Mouse (Mus musculus): ENCODE results near the gene Aaed1.
A peak's percentile ranks its signal among the peaks of the same experiment; 100 is the strongest.

Aaed1 gene

GRCm38 (mm10) chr13:64253697-64254096 is 58.8 kb downstream of the Aaed1 start:
- Histone ChIP-seq H3K27me3 (ENCODE audit: insufficient read depth, low read length) (no peaks in the 10 kb centered on the region), H3K36me3 (ENCODE audit: insufficient read depth, low read length) (no peaks in the 10 kb centered on the region), H3K4me1 (replicated peaks; ENCODE audit: low read depth, low read length) (peaks cover 70% of the 10 kb centered on the region), H3K9me3 (ENCODE audit: low read length) (no peaks in the 10 kb centered on the region), H3K4me3 (replicated peaks; ENCODE audit: low read length) (no peak overlapping the region)
- TF ChIP-seq NANOG (IDR thresholded peaks at IDR 0.05; ENCODE audit: borderline replicate concordance, low read length) (no peak), POU5F1 (IDR thresholded peaks at IDR 0.05; ENCODE audit: borderline replicate concordance, low read length) (no peak), CTCF (conservative IDR thresholded peaks at IDR 0.05; ENCODE audit: low read length) (no peak)

GRCm38 (mm10) chr13:64252147-64252546 is 60.4 kb downstream of the Aaed1 start:
- Histone ChIP-seq H3K27me3 (ENCODE audit: insufficient read depth, low read length) (0 out of 2 replicates have a peak, but pooled peaks cover 3% of the 10 kb centered on the region), H3K9me3 (ENCODE audit: low read length) (no peaks in the 10 kb centered on the region), H3K4me1 (replicated peaks; ENCODE audit: low read depth, low read length) (peaks cover 66% of the 10 kb centered on the region), H3K36me3 (ENCODE audit: insufficient read depth, low read length) (no peaks in the 10 kb centered on the region), H3K4me3 (replicated peaks; ENCODE audit: low read length) (no peak overlapping the region)
- TF ChIP-seq NANOG (IDR thresholded peaks at IDR 0.05; ENCODE audit: borderline replicate concordance, low read length) (no peak), CTCF (conservative IDR thresholded peaks at IDR 0.05; ENCODE audit: low read length) (no peak), POU5F1 (IDR thresholded peaks at IDR 0.05; ENCODE audit: borderline replicate concordance, low read length) (no peak)

GRCm38 (mm10) chr13:64250363-64250762 is 62.1 kb downstream of the Aaed1 start:
- Histone ChIP-seq H3K9me3 (ENCODE audit: low read length) (no peaks in the 10 kb centered on the region), H3K27me3 (ENCODE audit: insufficient read depth, low read length) (0 out of 2 replicates have a peak, but pooled peaks cover 3% of the 10 kb centered on the region), H3K4me1 (replicated peaks; ENCODE audit: low read depth, low read length) (peaks cover 62% of the 10 kb centered on the region), H3K36me3 (ENCODE audit: insufficient read depth, low read length) (no peaks in the 10 kb centered on the region), H3K4me3 (replicated peaks; ENCODE audit: low read length) (no peak overlapping the region)
- peak; percentile 45 for TF ChIP-seq CTCF (conservative IDR thresholded peaks at IDR 0.05; ENCODE audit: low read length)
- no peak for TF ChIP-seq NANOG (IDR thresholded peaks at IDR 0.05; ENCODE audit: borderline replicate concordance, low read length)

DNA sequence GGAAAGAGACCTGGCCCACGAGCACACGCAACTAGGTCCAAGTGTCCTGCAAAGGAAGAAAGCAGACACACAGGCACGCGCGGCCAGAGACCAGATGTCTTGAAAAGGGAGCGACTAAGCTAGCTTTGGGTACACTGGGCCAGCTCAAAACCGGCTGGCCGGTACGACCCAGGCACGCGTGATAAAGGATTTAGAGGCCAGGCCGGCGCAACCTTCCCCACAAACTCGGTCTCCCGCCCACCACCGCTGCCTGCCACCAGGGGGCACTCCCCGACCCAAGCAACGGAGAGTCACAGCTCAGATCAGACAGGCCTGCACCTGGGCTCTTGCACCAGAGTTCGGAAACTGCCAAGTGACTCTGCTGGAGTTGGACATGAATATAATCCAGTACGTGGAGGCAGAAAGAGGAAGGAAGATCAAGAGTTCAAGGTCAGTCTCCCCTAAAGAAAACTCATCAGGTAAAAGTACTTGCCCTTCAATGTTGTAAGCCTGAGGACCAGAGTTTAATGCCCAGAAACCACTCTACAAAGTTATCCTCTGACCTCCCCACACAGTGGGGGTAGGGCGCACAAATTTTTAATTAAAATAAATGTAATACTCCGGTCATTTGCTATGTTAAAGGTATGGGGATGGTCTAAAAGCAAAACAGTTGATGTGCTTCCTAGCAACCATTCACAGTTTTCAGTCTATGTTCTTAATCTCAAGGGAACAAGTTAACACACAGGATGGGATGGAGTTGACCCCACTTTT is 63.6 kb downstream of the Aaed1 start:
- TF ChIP-seq CTCF (conservative IDR thresholded peaks at IDR 0.05; ENCODE audit: low read length) = peak; percentile 67
- no peak for TF ChIP-seq POU5F1 (IDR thresholded peaks at IDR 0.05; ENCODE audit: borderline replicate concordance, low read length)
- H3K36me3 ChIP-seq (ENCODE audit: insufficient read depth, low read length) = no peaks in the 10 kb centered on the region
- H3K27me3 ChIP-seq (ENCODE audit: insufficient read depth, low read length) = 0 out of 2 replicates have a peak, but pooled peaks cover 3% of the 10 kb centered on the region
- H3K9me3 ChIP-seq (ENCODE audit: low read length) = no peaks in the 10 kb centered on the region
- H3K4me3 ChIP-seq (replicated peaks; ENCODE audit: low read length) = peak overlapping the region; percentile 78
- peaks cover 56% of the 10 kb centered on the region for H3K4me1 ChIP-seq (replicated peaks; ENCODE audit: low read depth, low read length)

DNA sequence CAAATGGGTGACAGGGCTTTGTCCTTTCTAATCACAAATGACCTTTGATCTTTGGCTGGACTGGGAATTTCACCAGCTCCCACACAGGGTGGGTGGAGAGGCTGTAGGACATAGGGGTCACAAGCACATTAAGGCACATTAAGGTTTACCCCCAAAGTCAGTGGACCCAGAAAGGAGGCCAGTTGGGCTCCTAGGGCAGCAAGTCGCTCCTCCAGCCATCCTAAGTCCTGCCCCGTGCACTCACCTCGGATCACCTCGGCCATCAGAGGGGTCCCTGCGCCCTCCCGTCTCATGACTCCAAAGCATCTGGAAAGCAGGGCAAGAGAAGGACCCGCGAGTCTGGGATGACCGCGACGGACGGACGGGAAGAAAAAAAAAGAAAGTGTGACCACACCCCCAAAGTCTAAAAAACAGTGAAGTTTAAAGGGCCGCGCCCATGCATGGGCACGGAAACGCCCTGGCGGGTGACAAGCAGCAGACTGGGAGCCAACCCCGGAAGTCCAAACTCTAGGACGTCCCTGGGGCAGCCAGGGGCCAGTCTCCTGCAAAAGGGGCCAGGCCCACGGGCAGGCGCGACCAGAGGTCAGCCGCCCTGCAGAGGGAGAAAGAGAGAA is 64.2 kb downstream of the Aaed1 start:
- H3K36me3 ChIP-seq (ENCODE audit: insufficient read depth, low read length) = no peaks in the 10 kb centered on the region
- no peak for TF ChIP-seq NANOG (IDR thresholded peaks at IDR 0.05; ENCODE audit: borderline replicate concordance, low read length)
- TF ChIP-seq POU5F1 (IDR thresholded peaks at IDR 0.05; ENCODE audit: borderline replicate concordance, low read length) = no peak
- TF ChIP-seq CTCF (conservative IDR thresholded peaks at IDR 0.05; ENCODE audit: low read length) = no peak
- H3K4me3 ChIP-seq (replicated peaks; ENCODE audit: low read length) = peak overlapping the region; percentile 78
- 0 out of 2 replicates have a peak, but pooled peaks cover 3% of the 10 kb centered on the region for H3K27me3 ChIP-seq (ENCODE audit: insufficient read depth, low read length)
- peaks cover 49% of the 10 kb centered on the region for H3K4me1 ChIP-seq (replicated peaks; ENCODE audit: low read depth, low read length)
- no peaks in the 10 kb centered on the region for H3K9me3 ChIP-seq (ENCODE audit: low read length)

DNA sequence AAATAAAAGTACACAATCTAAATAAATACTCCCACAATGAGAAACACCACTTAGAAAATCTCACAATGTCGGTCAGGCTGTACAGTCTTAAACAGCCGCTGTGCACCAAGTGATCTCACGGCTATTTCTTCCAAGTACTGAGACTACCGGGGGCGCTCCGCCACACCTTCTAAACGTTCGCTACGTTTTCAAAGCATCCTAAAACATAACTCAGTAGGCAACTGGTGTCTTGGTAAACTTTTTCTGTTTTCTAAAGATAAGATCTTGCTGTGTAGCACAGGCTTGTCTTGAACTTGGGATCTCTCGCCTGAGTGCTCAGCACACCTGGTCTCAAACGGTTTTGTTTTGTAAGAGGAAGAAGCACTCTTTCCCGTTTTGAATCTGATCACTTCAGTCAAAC is 66.4 kb downstream of the Aaed1 start:
- Histone ChIP-seq H3K27me3 (ENCODE audit: insufficient read depth, low read length) (0 out of 2 replicates have a peak, but pooled peaks cover 3% of the 10 kb centered on the region), H3K4me3 (replicated peaks; ENCODE audit: low read length) (no peak overlapping the region), H3K4me1 (replicated peaks; ENCODE audit: low read depth, low read length) (peaks cover 27% of the 10 kb centered on the region), H3K36me3 (ENCODE audit: insufficient read depth, low read length) (no peaks in the 10 kb centered on the region), H3K9me3 (ENCODE audit: low read length) (no peaks in the 10 kb centered on the region)
- TF ChIP-seq CTCF (conservative IDR thresholded peaks at IDR 0.05; ENCODE audit: low read length) (no peak), NANOG (IDR thresholded peaks at IDR 0.05; ENCODE audit: borderline replicate concordance, low read length) (no peak), POU5F1 (IDR thresholded peaks at IDR 0.05; ENCODE audit: borderline replicate concordance, low read length) (no peak)

GRCm38 (mm10) chr13:64244685-64245261 is 67.7 kb downstream of the Aaed1 start:
- Histone ChIP-seq H3K4me1 (replicated peaks; ENCODE audit: low read depth, low read length) (peaks cover 15% of the 10 kb centered on the region), H3K27me3 (ENCODE audit: insufficient read depth, low read length) (0 out of 2 replicates have a peak, but pooled peaks cover 3% of the 10 kb centered on the region), H3K4me3 (replicated peaks; ENCODE audit: low read length) (no peak overlapping the region), H3K9me3 (ENCODE audit: low read length) (no peaks in the 10 kb centered on the region), H3K36me3 (ENCODE audit: insufficient read depth, low read length) (no peaks in the 10 kb centered on the region)
- TF ChIP-seq POU5F1 (IDR thresholded peaks at IDR 0.05; ENCODE audit: borderline replicate concordance, low read length) (no peak), NANOG (IDR thresholded peaks at IDR 0.05; ENCODE audit: borderline replicate concordance, low read length) (no peak), CTCF (conservative IDR thresholded peaks at IDR 0.05; ENCODE audit: low read length) (no peak)

DNA sequence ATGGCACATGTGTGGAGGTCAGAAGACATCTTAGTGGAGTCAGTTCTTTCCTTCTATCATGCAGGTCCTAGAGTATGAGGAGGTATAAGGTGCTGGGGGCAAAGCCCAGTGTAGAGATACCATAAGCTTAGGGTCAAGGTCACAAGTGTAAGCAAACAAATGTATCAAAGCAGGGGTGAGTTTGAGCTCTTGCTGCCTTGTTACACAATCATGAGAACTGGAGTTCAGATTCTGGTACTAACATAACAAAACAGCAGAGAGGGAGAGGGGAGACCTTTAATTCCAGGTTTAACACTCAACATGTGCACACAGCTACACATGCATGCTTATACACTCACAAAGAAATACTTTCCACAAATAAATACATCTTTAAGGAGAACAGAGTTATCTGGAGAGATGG is 69.8 kb downstream of the Aaed1 start:
- H3K27me3 ChIP-seq (ENCODE audit: insufficient read depth, low read length) = no peaks in the 10 kb centered on the region
- H3K36me3 ChIP-seq (ENCODE audit: insufficient read depth, low read length) = no peaks in the 10 kb centered on the region
- H3K9me3 ChIP-seq (ENCODE audit: low read length) = no peaks in the 10 kb centered on the region
- no peak overlapping the region for H3K4me3 ChIP-seq (replicated peaks; ENCODE audit: low read length)
- H3K4me1 ChIP-seq (replicated peaks; ENCODE audit: low read depth, low read length) = 0 out of 2 replicates have a peak, but pooled peaks cover under 1% of the 10 kb centered on the region
- TF ChIP-seq CTCF (conservative IDR thresholded peaks at IDR 0.05; ENCODE audit: low read length) = no peak
- TF ChIP-seq NANOG (IDR thresholded peaks at IDR 0.05; ENCODE audit: borderline replicate concordance, low read length) = no peak
- TF ChIP-seq POU5F1 (IDR thresholded peaks at IDR 0.05; ENCODE audit: borderline replicate concordance, low read length) = no peak
